Mouse (Mus musculus) heart, embryonic 11.5 days (tissue): ENCODE measurements at regions not wholly inside any gene's neighbourhood (a gene's known extent, or its start where the extent isn't known, plus 50 kb on each side); places are given as distances from the start of the nearest gene placed in this dataset.

ENCODE experiments used
- ATAC-seq: fragments of 200-750 bp; cut with Nextera tagmentation; replicated peaks from 2 replicates; pipeline ENCODE4 v1.8.0; 2017; ENCODE audit warnings: moderate library complexity; ENCODE audit not compliant: insufficient number of reproducible peaks, low FRiP score, low TSS enrichment
- H3K27ac ChIP-seq: fragments of 300-500 bp; sonication (generic); 2 replicates; pipeline ENCODE4 v1.5.1; 2014; ENCODE audit warnings: mild to moderate bottlenecking, low read depth, low read length
- H3K27me3 ChIP-seq: fragments of 300-500 bp; sonication (generic); 2 replicates; pipeline ENCODE4 v1.6.1; 2014; ENCODE audit warnings: mild to moderate bottlenecking, low read length, mixed read lengths; ENCODE audit not compliant: control insufficient read depth, insufficient read depth
- H3K36me3 ChIP-seq: fragments of 300-500 bp; sonication (generic); 2 replicates; pipeline ENCODE4 v1.6.1; 2014; ENCODE audit warnings: mild to moderate bottlenecking, low read length, moderate library complexity, mixed read lengths; ENCODE audit not compliant: control insufficient read depth, insufficient read depth
- H3K4me1 ChIP-seq: fragments of 300-500 bp; sonication (generic); 2 replicates; pipeline ENCODE4 v1.6.1; 2014; ENCODE audit warnings: low read length; ENCODE audit not compliant: control insufficient read depth, insufficient read depth
- H3K4me2 ChIP-seq: fragments of 300-500 bp; sonication (generic); 2 replicates; pipeline ENCODE4 v1.6.1; 2014; ENCODE audit warnings: mild to moderate bottlenecking, moderate library complexity
- H3K4me3 ChIP-seq: fragments of 300-500 bp; sonication (generic); 2 replicates; pipeline ENCODE4 v1.5.1; 2014; ENCODE audit warnings: low read depth, low read length
- H3K9ac ChIP-seq: fragments of 300-500 bp; sonication (generic); 2 replicates; pipeline ENCODE4 v1.6.1; 2014; ENCODE audit warnings: mild to moderate bottlenecking, low read depth, low read length, moderate library complexity
- H3K9me3 ChIP-seq: fragments of 300-500 bp; sonication (generic); replicated peaks from 2 replicates; pipeline ENCODE4 v1.6.1; 2016; ENCODE audit warnings: low read length; ENCODE audit not compliant: control insufficient read depth
- WGBS: fragments of 180-500 bp; shearing (Covaris S2); extraction: QIAGEN DNeasy Blood & Tissue Kit; methylation state at CpG from one replicate; pipeline ENCODE4 v1.1.7; 2014; ENCODE audit not compliant: insufficient replicate concordance; 5-methylcytosine and 5-hydroxymethylcytosine counted together

DNA sequence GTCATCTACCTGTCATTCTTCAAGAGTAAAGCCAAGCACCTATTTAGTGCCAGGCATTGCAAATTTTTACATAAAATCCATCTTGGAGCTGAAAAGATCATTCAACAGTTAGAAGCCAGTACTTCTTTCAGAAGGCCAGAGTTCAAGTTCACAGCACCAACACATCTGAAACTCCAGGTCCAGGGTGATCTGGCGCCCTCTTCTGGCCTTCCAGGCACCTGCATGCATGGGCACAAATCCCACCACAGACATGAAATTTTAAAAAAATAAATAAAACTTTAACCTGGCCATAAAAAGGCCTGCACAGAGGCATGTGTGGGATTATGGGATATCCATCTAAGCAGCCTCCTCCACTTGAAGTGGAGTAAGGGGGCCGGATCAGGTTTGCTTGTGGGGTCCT is 144.7 kb downstream of the Cct6b start:
- Histone ChIP-seq H3K4me2 (no peak overlapping the region), H3K4me3 (no peak overlapping the region), H3K27ac (no peak overlapping the region), H3K9me3 (no peaks in the 10 kb centered on the region), H3K27me3 (peaks cover 6% of the 10 kb centered on the region), H3K36me3 (no peaks in the 10 kb centered on the region), H3K9ac (no peak overlapping the region), H3K4me1 (no peaks in the 10 kb centered on the region)
- ATAC-seq, result no peak
- WGBS, result 44% methylated on average over 2 of the region's 2 CpGs

DNA sequence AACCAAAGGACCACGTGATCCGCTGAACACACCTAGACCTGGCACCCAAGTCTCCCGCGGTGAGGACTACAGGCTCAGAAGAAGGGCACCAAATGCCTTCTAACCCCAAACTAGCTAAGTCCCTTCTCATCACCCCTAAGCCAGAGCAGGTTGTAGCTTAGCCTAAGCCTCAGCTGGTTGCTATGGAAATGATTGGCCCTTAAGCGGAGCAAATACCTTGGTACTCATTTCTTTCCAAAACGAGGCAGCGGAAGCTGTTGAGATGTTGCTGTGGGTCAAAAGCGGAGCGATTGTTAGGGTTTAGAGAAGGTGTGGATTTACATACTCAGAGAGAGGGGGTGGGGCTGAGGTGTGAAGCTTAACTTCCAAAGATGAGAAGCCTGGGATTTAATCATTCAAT is 145.7 kb downstream of the Cct6b start:
- no peak overlapping the region for H3K9ac ChIP-seq
- no peak for ATAC-seq
- H3K4me1 ChIP-seq, result no peaks in the 10 kb centered on the region
- no peak overlapping the region for H3K27ac ChIP-seq
- no peaks in the 10 kb centered on the region for H3K36me3 ChIP-seq
- no peak overlapping the region for H3K4me3 ChIP-seq
- H3K9me3 ChIP-seq, result no peaks in the 10 kb centered on the region
- no peak overlapping the region for H3K4me2 ChIP-seq
- 4% methylated on average over 9 of the region's 9 CpGs for WGBS
- H3K27me3 ChIP-seq, result peaks cover 6% of the 10 kb centered on the region

DNA sequence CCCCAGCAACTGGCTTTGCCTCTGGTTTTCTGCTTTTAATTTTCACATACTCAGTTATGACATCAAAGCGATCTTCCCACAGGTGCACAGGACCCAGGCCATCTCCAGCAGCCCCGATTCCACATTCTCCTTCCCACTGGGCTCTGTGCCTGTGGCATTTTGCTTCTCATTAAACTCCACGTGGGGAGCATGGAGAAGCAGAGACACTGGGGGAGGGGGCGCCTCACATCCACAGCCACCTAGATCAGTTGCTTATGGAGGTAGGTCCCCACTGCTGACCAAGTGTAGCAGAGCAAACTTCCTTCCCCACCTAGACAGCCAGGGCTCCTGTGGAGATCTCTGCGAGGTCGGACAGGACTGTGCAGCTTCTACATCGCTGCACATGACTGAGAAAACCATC is 147.3 kb downstream of the Cct6b start:
- Histone ChIP-seq H3K4me1 (no peaks in the 10 kb centered on the region), H3K27me3 (peaks cover 6% of the 10 kb centered on the region), H3K36me3 (no peaks in the 10 kb centered on the region), H3K9me3 (no peaks in the 10 kb centered on the region), H3K9ac (no peak overlapping the region), H3K4me3 (no peak overlapping the region), H3K27ac (no peak overlapping the region), H3K4me2 (no peak overlapping the region)
- ATAC-seq, result no peak
- WGBS, result 60% methylated on average over 7 of the region's 7 CpGs

GRCm38 (mm10) chr11:82614356-82614755 is 149.8 kb downstream of the Cct6b start:
- Histone ChIP-seq H3K4me1 (no peaks in the 10 kb centered on the region), H3K9me3 (no peaks in the 10 kb centered on the region), H3K27me3 (peaks cover 6% of the 10 kb centered on the region), H3K36me3 (no peaks in the 10 kb centered on the region), H3K9ac (no peak overlapping the region), H3K4me3 (no peak overlapping the region), H3K27ac (no peak overlapping the region), H3K4me2 (no peak overlapping the region)
- ATAC-seq, result no peak
- 84% methylated on average over 9 of the region's 9 CpGs for WGBS

DNA sequence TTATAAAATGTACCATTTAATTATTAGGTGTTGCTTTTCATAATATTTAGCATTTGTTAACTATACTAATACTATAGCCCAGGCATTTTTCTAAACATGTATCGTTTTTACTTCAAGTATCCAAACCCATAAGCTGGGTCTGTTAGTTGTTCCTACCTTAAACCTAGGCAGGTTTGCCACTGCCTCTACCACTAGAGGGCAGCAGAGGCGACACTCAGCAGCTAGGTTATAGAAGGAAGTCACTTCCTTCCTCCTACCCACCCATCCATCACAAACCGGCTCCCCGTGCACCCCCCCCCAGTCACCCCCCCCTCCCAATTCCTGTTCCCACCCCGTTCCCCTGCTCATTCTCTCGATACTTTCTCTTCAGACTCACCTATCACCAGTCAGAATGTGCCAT is 150.6 kb downstream of the Cct6b start:
- Histone ChIP-seq H3K9ac (no peak overlapping the region), H3K9me3 (no peaks in the 10 kb centered on the region), H3K27ac (no peak overlapping the region), H3K4me2 (no peak overlapping the region), H3K4me3 (no peak overlapping the region), H3K4me1 (no peaks in the 10 kb centered on the region), H3K27me3 (peaks cover 4% of the 10 kb centered on the region), H3K36me3 (no peaks in the 10 kb centered on the region)
- 22% methylated on average over 6 of the region's 6 CpGs for WGBS
- ATAC-seq, result no peak

GRCm38 (mm10) chr11:82612026-82612425 is 152.1 kb downstream of the Cct6b start:
- Histone ChIP-seq H3K9ac (no peak overlapping the region), H3K27ac (no peak overlapping the region), H3K4me3 (no peak overlapping the region), H3K4me1 (no peaks in the 10 kb centered on the region), H3K27me3 (no peaks in the 10 kb centered on the region), H3K36me3 (no peaks in the 10 kb centered on the region), H3K4me2 (no peak overlapping the region), H3K9me3 (no peaks in the 10 kb centered on the region)
- ATAC-seq, result no peak

DNA sequence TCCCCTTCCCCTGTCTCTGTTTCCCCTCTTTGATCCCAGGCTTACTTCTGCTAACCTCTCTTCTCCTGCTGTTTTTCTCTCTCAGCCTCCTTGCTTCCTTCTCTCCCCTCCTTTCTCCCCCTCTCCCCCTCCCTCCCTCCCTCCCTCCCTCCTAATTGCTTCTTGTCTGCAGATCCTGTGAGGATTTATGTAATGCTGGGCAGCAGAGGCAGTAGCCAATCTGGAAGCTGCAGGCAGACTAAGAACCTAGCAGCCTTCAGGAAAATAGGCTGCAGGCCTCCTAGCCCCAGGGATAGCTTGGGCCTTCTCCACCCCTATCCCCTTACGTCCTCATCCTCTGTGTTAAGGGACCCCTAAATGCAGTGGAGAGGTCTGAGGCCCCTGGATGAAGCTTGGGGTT is 155.2 kb downstream of the Cct6b start:
- Histone ChIP-seq H3K9me3 (no peaks in the 10 kb centered on the region), H3K4me3 (no peak overlapping the region), H3K27me3 (no peaks in the 10 kb centered on the region), H3K36me3 (no peaks in the 10 kb centered on the region), H3K4me2 (no peak overlapping the region), H3K9ac (no peak overlapping the region), H3K4me1 (no peaks in the 10 kb centered on the region), H3K27ac (no peak overlapping the region)
- ATAC-seq, result no peak
- WGBS, result 20% methylated on average over 1 of the region's 1 CpGs

GRCm38 (mm10) chr11:82607661-82608060 is 156.5 kb downstream of the Cct6b start:
- H3K4me2 ChIP-seq, result no peak overlapping the region
- no peak overlapping the region for H3K27ac ChIP-seq
- ATAC-seq, result no peak
- H3K4me1 ChIP-seq, result no peaks in the 10 kb centered on the region; the same call in 1 of the 2 replicates
- no peaks in the 10 kb centered on the region for H3K27me3 ChIP-seq
- no peak overlapping the region for H3K4me3 ChIP-seq
- 86% methylated on average over 5 of the region's 5 CpGs for WGBS
- H3K9me3 ChIP-seq, result no peaks in the 10 kb centered on the region
- H3K36me3 ChIP-seq, result no peaks in the 10 kb centered on the region
- no peak overlapping the region for H3K9ac ChIP-seq

DNA sequence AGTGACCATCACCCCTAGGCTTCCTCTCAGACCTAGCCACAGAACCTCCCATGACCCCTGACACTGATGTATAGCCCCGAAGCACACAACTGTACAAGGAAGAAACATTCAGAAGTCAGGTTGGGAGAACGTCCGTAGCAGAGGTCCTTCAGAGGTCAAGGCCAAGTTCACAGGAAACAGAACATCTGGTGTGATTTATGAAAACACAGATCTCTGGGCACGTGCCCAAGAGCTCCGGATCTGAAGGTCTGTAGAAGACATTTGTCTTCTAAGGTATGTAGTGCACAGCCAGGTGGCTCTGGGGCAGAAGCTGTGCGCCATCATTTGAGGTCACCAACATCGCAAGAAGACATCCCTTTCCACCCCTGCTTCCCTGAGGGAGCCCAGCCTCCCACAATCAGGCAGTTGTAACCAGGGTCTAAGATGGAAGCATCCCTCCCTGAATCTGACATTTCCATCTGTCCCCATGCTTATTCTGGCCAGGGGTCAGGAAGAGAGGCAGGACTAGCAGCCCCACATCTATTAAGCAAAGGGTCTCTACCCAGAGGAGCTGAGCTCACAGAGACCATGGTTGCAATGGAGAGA is 159.8 kb downstream of the Cct6b start:
- H3K4me1 ChIP-seq, result no peaks in the 10 kb centered on the region; the same call in 1 of the 2 replicates
- no peak overlapping the region for H3K27ac ChIP-seq
- H3K4me2 ChIP-seq, result no peak overlapping the region
- no peaks in the 10 kb centered on the region for H3K36me3 ChIP-seq
- H3K4me3 ChIP-seq, result no peak overlapping the region
- H3K27me3 ChIP-seq, result peaks cover 20% of the 10 kb centered on the region
- ATAC-seq, result no peak
- WGBS, result 61% methylated on average over 7 of the region's 7 CpGs
- H3K9me3 ChIP-seq, result no peaks in the 10 kb centered on the region
- no peak overlapping the region for H3K9ac ChIP-seq
